Comparison of ENCODE assay signal across 8 mouse cellular contexts in the genomic region with DNA sequence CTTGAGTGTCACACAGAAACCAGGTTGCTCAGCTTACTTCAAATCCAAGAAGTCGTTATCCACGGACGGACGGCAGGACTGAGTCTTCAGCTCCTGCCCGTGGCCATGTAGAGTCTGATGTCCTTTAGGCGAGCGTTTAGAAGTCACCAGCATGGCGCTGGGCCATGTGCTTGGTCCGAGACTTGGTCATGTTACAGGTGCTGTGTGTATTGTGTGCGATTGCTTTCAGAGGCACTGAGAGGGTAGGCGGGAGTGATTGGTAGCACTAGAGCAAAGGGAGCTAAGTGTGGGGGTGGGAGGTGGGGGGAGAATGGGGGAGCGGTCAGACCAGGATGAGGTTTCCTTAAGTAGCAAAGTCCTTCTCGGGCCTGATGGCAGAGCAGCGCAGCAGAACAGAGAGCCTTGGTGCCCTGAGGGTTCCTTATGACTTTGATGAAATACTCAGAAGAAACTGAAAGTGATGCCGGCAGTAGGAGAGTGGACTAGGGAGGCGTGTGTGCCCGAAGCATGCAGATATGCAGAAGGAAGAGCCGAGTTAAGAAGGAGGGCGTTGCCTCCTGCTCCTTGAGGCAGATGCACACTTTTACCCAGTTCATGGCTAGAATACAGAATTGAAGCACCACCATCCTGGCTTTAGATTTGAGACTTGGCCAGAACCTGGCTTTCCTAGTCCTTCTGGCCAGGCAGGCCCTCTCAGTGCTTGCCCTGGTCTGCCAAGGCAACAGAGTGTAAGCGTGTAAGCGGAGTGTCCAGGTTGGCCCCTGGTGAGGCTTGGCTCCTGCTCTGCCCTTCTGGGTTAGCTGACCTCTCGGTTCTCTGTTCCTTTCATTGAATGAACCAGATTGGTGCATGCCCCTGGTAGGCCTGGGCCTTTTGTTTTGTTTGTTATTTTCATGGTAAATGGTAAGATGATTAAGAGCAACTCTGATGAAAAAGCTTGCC. TPM values are rescaled to one million over a fixed set of nuclear protein-coding genes. Genes with fewer than 3 reads are reported as not detected.
DNase-seq lines count a peak whose midpoint lies in the region; ATAC-seq and TF ChIP-seq lines count a peak whose summit lies in the region.

No protein-coding gene starts in this region.

- H3K27me3 ChIP-seq in kidney, embryonic 14.5 days (ENCODE audit: control insufficient read depth, insufficient read depth, low read length) = no peaks in the 10 kb centered on the region
- no peaks in the 10 kb centered on the region for H3K27me3 ChIP-seq in erythroblast, embryonic 14.5 days (ENCODE audit: control insufficient read depth)
- no peaks in the 10 kb centered on the region for H3K27me3 ChIP-seq in liver, postnatal 0 days (ENCODE audit: insufficient read depth, low read length)

- H3K4me2 ChIP-seq in kidney, embryonic 14.5 days (replicated peaks; ENCODE audit: low read depth, low read length) = no peak overlapping the region; the same call in 1 of the 2 replicates
- peak overlapping the region; percentile 72 for H3K4me2 ChIP-seq in liver, postnatal 0 days (ENCODE audit: low read depth, low read length)

- 55% methylated on average over 22 of the region's 22 CpGs for WGBS in kidney, embryonic 14.5 days
- 51% methylated on average over 22 of the region's 22 CpGs for WGBS in liver, postnatal 0 days (ENCODE audit: insufficient replicate concordance)

- no peaks in the 10 kb centered on the region for H3K9me3 ChIP-seq in kidney, embryonic 14.5 days (ENCODE audit: control insufficient read depth, low read length)
- no peaks in the 10 kb centered on the region for H3K9me3 ChIP-seq in erythroblast, embryonic 14.5 days (ENCODE audit: control insufficient read depth, low read length)
- no peaks in the 10 kb centered on the region for H3K9me3 ChIP-seq in liver, postnatal 0 days (ENCODE audit: low read length)

- no peak for TF ChIP-seq EP300 in liver, postnatal 0 days (IDR thresholded peaks at IDR 0.05; ENCODE audit: low read depth)

- no peak for TF ChIP-seq CTCF in liver, postnatal 0 days (IDR thresholded peaks at IDR 0.05; ENCODE audit: low read depth)

- no peak overlapping the region for H3K4me3 ChIP-seq in kidney, embryonic 14.5 days (ENCODE audit: low read length)
- peak overlapping the region; percentile 63 for H3K4me3 ChIP-seq in erythroblast, embryonic 14.5 days (replicated peaks)
- peak overlapping the region; percentile 43 for H3K4me3 ChIP-seq in liver, postnatal 0 days (ENCODE audit: low read depth, low read length)

- H3K36me3 ChIP-seq in kidney, embryonic 14.5 days (ENCODE audit: control insufficient read depth, insufficient read depth, low read length) = no peaks in the 10 kb centered on the region
- peaks cover 12% of the 10 kb centered on the region for H3K36me3 ChIP-seq in erythroblast, embryonic 14.5 days (ENCODE audit: control insufficient read depth)
- no peaks in the 10 kb centered on the region for H3K36me3 ChIP-seq in liver, postnatal 0 days (replicated peaks; ENCODE audit: insufficient read depth, low read length)

- H3K27ac ChIP-seq in kidney, embryonic 14.5 days (ENCODE audit: low read depth, low read length) = peak overlapping the region; percentile 26; the same call in 1 of the 2 replicates
- peak overlapping the region; percentile 79 for H3K27ac ChIP-seq in liver, postnatal 0 days (ENCODE audit: low read depth)

- ATAC-seq in kidney, embryonic 14.5 days (ENCODE audit: low FRiP score, low TSS enrichment) = peak; percentile 65
- peak; percentile 52 for ATAC-seq in liver, postnatal 0 days

- no peak overlapping the region; the same call in 1 of the 2 replicates for H3K9ac ChIP-seq in kidney, embryonic 14.5 days (ENCODE audit: low read depth, low read length)
- peak overlapping the region; percentile 54 for H3K9ac ChIP-seq in liver, postnatal 0 days (replicated peaks)

- H3K4me1 ChIP-seq in kidney, embryonic 14.5 days (ENCODE audit: control insufficient read depth, insufficient read depth, low read length) = peaks cover 39% of the 10 kb centered on the region
- H3K4me1 ChIP-seq in erythroblast, embryonic 14.5 days (ENCODE audit: control insufficient read depth) = peaks cover 71% of the 10 kb centered on the region
- H3K4me1 ChIP-seq in liver, postnatal 0 days (ENCODE audit: insufficient read depth) = peaks cover 46% of the 10 kb centered on the region

- no peak for DNase-seq in kidney, adult 11 months
- DNase-seq in ZHBTc4 (ENCODE audit: low read depth, low spot score) = peak; percentile 49
- no peak for DNase-seq in liver, postnatal 0 days
- DNase-seq in left cerebral cortex, adult 9 months (ENCODE audit: low spot score in 2 of 2) = no peak
- no peak for DNase-seq in right cerebral cortex, adult 2 months (ENCODE audit: low spot score in 2 of 2)
- no peak for DNase-seq in ovary, adult 18-20 months (ENCODE audit: low spot score)

RNA-seq across cellular contexts. Expression of a gene that starts 51.6 kb away (rescaled TPM):
- polyA plus RNA-seq in kidney, embryonic 14.5 days (2014; fragmentation: Nextera tagmentation; extraction: Ambion mirVana) = 114 and 160 TPM in 2 replicates
- 1.6 and 1.7 TPM in 2 replicates for polyA plus RNA-seq in erythroblast, embryonic 14.5 days (2012)
- polyA plus RNA-seq in liver, postnatal 0 days (2015; fragmentation: Nextera tagmentation; extraction: Ambion mirVana) = 53.3 and 55.5 TPM in 2 replicates

Comparison
In these comparisons a context has a peak if more than half of its experiments do, and no peak if none do; other contexts are left out.
1. RNA of a gene that starts 51.6 kb away (polyA plus RNA-seq): 114 to 160 TPM in kidney, embryonic 14.5 days and 53.3 to 55.5 TPM in liver, postnatal 0 days; 1.6 to 1.7 TPM in erythroblast, embryonic 14.5 days; every median in the first group is over 10 times any median in the second.